Comparison of ENCODE assay signal across 14 mouse cellular contexts in genomic region chr11:86593443-86593842, GRCm38 (mm10). TPM values are rescaled to one million over a fixed set of nuclear protein-coding genes. Genes with fewer than 3 reads are reported as not detected.
A peak's percentile ranks its signal among the peaks of the same experiment; 100 is the strongest.
DNase-seq lines count a peak whose midpoint lies in the region; ATAC-seq and TF ChIP-seq lines count a peak whose summit lies in the region.
"Had no signal": no experiment of that assay in that cellular context is flagged by ENCODE, and none has a peak within 500 bp of the region (broad histone marks: within the 10 kb centered on the region; RNA-seq: fewer than 3 reads in every experiment).

No protein-coding gene starts in this region.

- no peak overlapping the region for H3K4me3 ChIP-seq in heart, embryonic 16.5 days (ENCODE audit: low read length)
- no peak overlapping the region for H3K4me3 ChIP-seq in lung, embryonic 14.5 days (ENCODE audit: low read depth, low read length)
- H3K4me3 ChIP-seq in liver, embryonic 15.5 days (replicated peaks), result no peak overlapping the region
- H3K4me3 ChIP-seq: embryonic facial prominence, embryonic 10.5 days; forebrain, embryonic 10.5 days; limb, embryonic 10.5 days had no signal

- no peak overlapping the region for H3K9ac ChIP-seq in heart, embryonic 16.5 days (ENCODE audit: low read length)
- H3K9ac ChIP-seq in lung, embryonic 14.5 days, result no peak overlapping the region
- no peak overlapping the region for H3K9ac ChIP-seq in liver, embryonic 15.5 days

- no peaks in the 10 kb centered on the region for H3K36me3 ChIP-seq in heart, embryonic 16.5 days (ENCODE audit: control insufficient read depth, insufficient read depth)
- H3K36me3 ChIP-seq in lung, embryonic 14.5 days (ENCODE audit: insufficient read depth), result no peaks in the 10 kb centered on the region
- H3K36me3 ChIP-seq in liver, embryonic 15.5 days (replicated peaks), result peaks cover 4% of the 10 kb centered on the region; the same call in 1 of the 2 replicates

- peak overlapping the region; percentile 70 for H3K27ac ChIP-seq in heart, embryonic 16.5 days (ENCODE audit: low read length)
- H3K27ac ChIP-seq in lung, embryonic 14.5 days (ENCODE audit: low read depth), result peak overlapping the region; percentile 58; the same call in 1 of the 2 replicates
- 0 out of 2 replicates have a peak overlapping the region, but pooled peaks have one; percentile 25 for H3K27ac ChIP-seq in liver, embryonic 15.5 days (replicated peaks)
- H3K27ac ChIP-seq: embryonic facial prominence, embryonic 10.5 days; forebrain, embryonic 10.5 days; limb, embryonic 10.5 days had no signal

- H3K4me1 ChIP-seq in heart, embryonic 16.5 days (ENCODE audit: control insufficient read depth, insufficient read depth, low read length), result peaks cover 15% of the 10 kb centered on the region
- H3K4me1 ChIP-seq in lung, embryonic 14.5 days (ENCODE audit: insufficient read depth), result peaks cover 10% of the 10 kb centered on the region; the same call in 1 of the 2 replicates
- H3K4me1 ChIP-seq in liver, embryonic 15.5 days (replicated peaks), result peaks cover 40% of the 10 kb centered on the region

- no peak for TF ChIP-seq CTCF in lung, embryonic 14.5 days (IDR thresholded peaks at IDR 0.05; ENCODE audit: low read depth)

- H3K27me3 ChIP-seq in heart, embryonic 16.5 days (ENCODE audit: control insufficient read depth, insufficient read depth, low read length), result no peaks in the 10 kb centered on the region
- H3K27me3 ChIP-seq in lung, embryonic 14.5 days (ENCODE audit: insufficient read depth, low read length), result no peaks in the 10 kb centered on the region
- H3K27me3 ChIP-seq in liver, embryonic 15.5 days, result no peaks in the 10 kb centered on the region
- H3K27me3 ChIP-seq: Patski had no signal

- peak overlapping the region; percentile 27 for H3K4me2 ChIP-seq in heart, embryonic 16.5 days (ENCODE audit: low read depth, low read length)
- H3K4me2 ChIP-seq in lung, embryonic 14.5 days, result no peak overlapping the region
- no peak overlapping the region for H3K4me2 ChIP-seq in liver, embryonic 15.5 days

- no peak for ATAC-seq in heart, embryonic 16.5 days (replicated peaks; ENCODE audit: extremely low read depth, insufficient read depth, low FRiP score)
- no peak for ATAC-seq in lung, embryonic 14.5 days (ENCODE audit: insufficient read depth)
- 0 out of 2 replicates have a peak, but pooled peaks have one; percentile 0 for ATAC-seq in common myeloid progenitor, adult 5-6 weeks (replicated peaks; ENCODE audit: low read depth, poor library complexity, severe bottlenecking)
- no peak for ATAC-seq in liver, embryonic 15.5 days (ENCODE audit: insufficient read depth)
- no peak for ATAC-seq in erythroid progenitor cell, adult 5-6 weeks (replicated peaks; ENCODE audit: low FRiP score, poor library complexity, severe bottlenecking)
- no peak for ATAC-seq in granulocyte monocyte progenitor cell, adult 5-6 weeks (replicated peaks; ENCODE audit: poor library complexity, severe bottlenecking)

- 62% methylated on average over 5 of the region's 5 CpGs for WGBS in heart, embryonic 16.5 days
- WGBS in lung, embryonic 14.5 days, result 65% methylated on average over 5 of the region's 5 CpGs
- 54% methylated on average over 5 of the region's 5 CpGs for WGBS in liver, embryonic 15.5 days (ENCODE audit: insufficient replicate concordance)

- intact Hi-C loops in heart, postnatal 36 days (cut with DNase I), result no loop called here

- DNase-seq in heart, postnatal 36 days, result no peak
- DNase-seq in lung, embryonic 14.5 days, result no peak
- no peak for DNase-seq in lung, postnatal 25 days (ENCODE audit: low spot score)
- DNase-seq: cerebellum, adult 2 months; kidney, postnatal 10 days had no signal

- no peaks in the 10 kb centered on the region for H3K9me3 ChIP-seq in heart, embryonic 16.5 days (replicated peaks; ENCODE audit: control insufficient read depth, low read length)
- H3K9me3 ChIP-seq in lung, embryonic 14.5 days (ENCODE audit: low read depth, low read length), result no peaks in the 10 kb centered on the region
- H3K9me3 ChIP-seq in liver, embryonic 15.5 days (replicated peaks), result no peaks in the 10 kb centered on the region
- H3K9me3 ChIP-seq: embryonic facial prominence, embryonic 10.5 days; forebrain, embryonic 10.5 days; limb, embryonic 10.5 days had no signal

RNA-seq across cellular contexts. Expression of gene Tubd1, which starts 48.7 kb away (rescaled TPM):
- 13.6 and 14.3 TPM in 2 replicates for polyA plus RNA-seq in heart, embryonic 16.5 days (2015; fragmentation: Nextera tagmentation; extraction: Ambion mirVana)
- total RNA-seq in heart, postnatal 36 days (2021), result 1 to 10 TPM; 6.2 to 6.7 TPM
- 14.2 and 14.7 TPM in 2 replicates for polyA plus RNA-seq in lung, embryonic 14.5 days (2014; fragmentation: Nextera tagmentation; extraction: Ambion mirVana)
- total RNA-seq in common myeloid progenitor, adult 5-6 weeks (2017), result 12.1 and 15.2 TPM in 2 replicates
- 9.8 and 9.9 TPM in 2 replicates for polyA plus RNA-seq in liver, embryonic 15.5 days (2015; fragmentation: Nextera tagmentation; extraction: Ambion mirVana)
- total RNA-seq in erythroid progenitor cell, adult 5-6 weeks (2015; ENCODE audit: low replicate concordance), result 18.0 and 20.1 TPM in 2 replicates
- total RNA-seq in erythroid progenitor cell, adult 5-6 weeks (2017; ENCODE audit: low replicate concordance), result 16.4 and 31.6 TPM in 2 replicates
- total RNA-seq in granulocyte monocyte progenitor cell, adult 5-6 weeks (2014; fragmentation: Nextera tagmentation), result 10.9 and 12.9 TPM in 2 replicates
- 10.3 and 11.5 TPM in 2 replicates for total RNA-seq in granulocyte monocyte progenitor cell, adult 5-6 weeks (2017)

RNA-seq across cellular contexts. Expression of gene Rps6kb1, which starts 48.8 kb away (rescaled TPM):
- polyA plus RNA-seq in heart, embryonic 16.5 days (2015; fragmentation: Nextera tagmentation; extraction: Ambion mirVana), result 39.8 and 40.8 TPM in 2 replicates
- total RNA-seq in heart, postnatal 36 days (2021), result 10 to 100 TPM; 19.3 to 23.2 TPM
- polyA plus RNA-seq in lung, embryonic 14.5 days (2014; fragmentation: Nextera tagmentation; extraction: Ambion mirVana), result 58.8 and 66.5 TPM in 2 replicates
- 39.6 and 76.3 TPM in 2 replicates for total RNA-seq in common myeloid progenitor, adult 5-6 weeks (2017)
- polyA plus RNA-seq in liver, embryonic 15.5 days (2015; fragmentation: Nextera tagmentation; extraction: Ambion mirVana), result 18.9 and 23.5 TPM in 2 replicates
- 34.4 and 42.5 TPM in 2 replicates for total RNA-seq in erythroid progenitor cell, adult 5-6 weeks (2015; ENCODE audit: low replicate concordance)
- total RNA-seq in erythroid progenitor cell, adult 5-6 weeks (2017; ENCODE audit: low replicate concordance), result 43.0 and 73.8 TPM in 2 replicates
- 29.5 and 30.5 TPM in 2 replicates for total RNA-seq in granulocyte monocyte progenitor cell, adult 5-6 weeks (2014; fragmentation: Nextera tagmentation)
- 38.2 and 54.1 TPM in 2 replicates for total RNA-seq in granulocyte monocyte progenitor cell, adult 5-6 weeks (2017)
